Mouse (Mus musculus): Measurements from ENCODE around the gene Bloc1s1. TPM values are rescaled to one million over a fixed set of nuclear protein-coding genes. Genes with fewer than 3 reads are reported as not detected.

Gene Bloc1s1
- total RNA-seq, 2 experiments from 2014 or later = 78.8 to 80.8 TPM

DNA sequence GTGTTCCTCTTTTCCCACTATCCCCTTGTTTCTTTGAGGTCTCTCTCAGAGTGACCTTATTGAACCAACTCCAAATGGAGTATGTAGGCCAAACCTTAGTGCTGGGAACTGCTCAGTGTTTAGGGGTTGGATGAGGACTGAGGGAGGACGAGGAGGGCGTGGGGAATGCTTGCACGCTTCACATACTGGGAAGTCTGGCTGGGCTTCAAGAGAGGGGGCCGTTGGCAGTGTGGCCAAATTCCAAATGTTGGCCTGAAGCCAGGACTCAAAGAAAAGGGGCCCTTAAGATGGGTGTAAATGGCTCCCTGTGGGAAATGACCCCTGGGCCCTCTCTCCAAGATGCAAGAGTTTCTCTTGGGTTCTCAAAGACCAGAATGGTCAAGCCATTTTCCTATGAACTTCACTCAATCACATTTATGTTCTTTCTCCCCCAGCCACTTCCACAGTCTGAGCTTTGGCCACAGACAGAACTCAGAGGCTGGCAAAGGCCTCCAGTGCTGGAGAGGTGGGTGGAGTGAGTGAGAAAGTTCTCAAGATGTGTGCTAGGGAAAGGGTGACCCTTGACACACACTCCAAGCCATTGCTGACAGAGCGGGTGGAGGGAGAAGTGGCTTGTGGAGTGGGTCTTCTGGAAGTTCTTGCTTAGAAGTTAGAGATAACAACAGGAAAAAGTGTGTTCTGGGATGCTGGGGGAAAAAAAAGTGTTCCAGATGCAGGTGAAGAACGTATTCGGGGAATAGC lies 6.0 kb upstream of the Bloc1s1 start:
- no peak overlapping the region for H3K27ac ChIP-seq
- TF ChIP-seq CTCF (IDR thresholded peaks at IDR 0.05) = no peak
- DNase-seq (ENCODE audit: extremely low spot score in 1 of 2, low spot score in 2 of 2) = no peak
- no peak overlapping the region for H3K4me3 ChIP-seq
- intact Hi-C loops (cut with DNase I) = no loop called here

DNA sequence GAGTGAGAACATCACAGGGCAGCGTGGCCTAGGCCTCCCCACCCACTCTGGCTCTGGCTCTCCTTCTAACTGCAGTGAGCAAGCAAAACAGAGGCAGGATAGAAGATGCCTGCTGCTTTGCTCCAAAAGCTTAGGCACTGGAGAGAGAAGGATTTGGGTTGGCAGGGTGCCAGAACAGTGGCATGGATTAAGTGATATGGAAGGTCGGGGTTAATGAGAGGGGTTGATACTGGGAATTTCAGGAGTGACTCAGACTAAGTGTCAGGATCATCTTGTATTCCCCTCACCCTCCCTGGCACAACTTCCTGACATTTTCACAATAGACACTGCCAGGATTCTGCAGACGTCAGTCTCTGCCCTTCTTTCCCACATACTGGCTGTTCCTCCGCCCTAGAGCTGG lies 4.5 kb upstream of the Bloc1s1 start:
- no peak for DNase-seq (ENCODE audit: extremely low spot score in 1 of 2, low spot score in 2 of 2)
- TF ChIP-seq CTCF (IDR thresholded peaks at IDR 0.05) = no peak
- Histone ChIP-seq H3K27ac (no peak overlapping the region), H3K4me3 (no peak overlapping the region)
- intact Hi-C loops (cut with DNase I) = no loop called here

DNA sequence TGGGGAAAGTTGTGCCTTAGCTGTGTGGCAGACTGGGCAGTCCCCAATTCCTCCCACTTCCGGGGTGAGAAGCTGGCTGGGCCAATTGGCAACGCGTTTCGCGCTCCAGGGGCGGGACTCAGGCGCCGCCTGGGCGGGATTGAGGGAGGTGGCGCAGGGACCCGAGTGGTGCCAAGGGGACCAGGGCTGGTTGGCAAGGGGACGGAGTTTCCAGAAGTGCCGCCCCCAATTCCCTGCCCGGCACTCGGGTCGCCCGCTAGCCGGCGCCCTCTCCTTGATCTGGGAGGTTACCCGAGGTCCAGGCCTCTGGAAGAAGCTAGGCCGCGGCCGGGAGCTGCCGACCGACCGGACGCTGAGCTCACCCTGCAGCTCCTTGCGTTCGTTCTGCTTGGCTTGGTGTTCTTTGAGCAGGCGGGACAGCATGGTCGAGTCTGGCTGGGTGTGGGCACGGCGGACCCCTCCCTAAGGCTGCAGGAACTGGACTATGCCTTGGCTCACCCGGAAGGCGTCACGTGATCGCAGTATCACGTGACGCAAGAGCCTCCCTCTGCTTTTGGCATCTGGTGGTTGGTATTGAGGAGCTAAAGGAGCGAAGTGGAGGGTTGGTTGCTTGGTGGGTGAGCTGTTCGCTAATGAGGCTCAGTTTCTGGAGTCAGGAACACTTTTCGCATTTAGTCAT lies 683 bp downstream of the Bloc1s1 start:
- Histone ChIP-seq H3K27ac (peak overlapping the region; percentile 99), H3K4me3 (peak overlapping the region; percentile 82)
- TF ChIP-seq CTCF (IDR thresholded peaks at IDR 0.05) = peak; percentile 46
- intact Hi-C loops (cut with DNase I) = no loop called here
- DNase-seq (ENCODE audit: extremely low spot score in 1 of 2, low spot score in 2 of 2) = peak; percentile 94 to 95

DNA sequence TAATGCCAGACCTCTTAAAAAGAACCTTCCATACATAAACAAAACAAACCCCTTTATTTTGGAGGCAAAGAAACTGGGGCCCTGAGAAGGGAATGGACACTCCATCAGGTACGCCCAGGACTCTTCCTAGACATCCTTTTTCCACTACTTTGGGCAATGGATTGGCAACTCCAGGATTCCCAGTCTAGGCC lies 1.1 kb downstream of the Bloc1s1 start, which contains the start of gene Rdh5:
Gene Rdh5, minus strand, starts transcription at position 67 of the 191 bp plus-strand sequence.
- Histone ChIP-seq H3K4me3 (peak within 1 kb of the TSS; percentile 82), H3K27ac (peak within 1 kb of the TSS; percentile 99)
- no peak for TF ChIP-seq CTCF (IDR thresholded peaks at IDR 0.05)
- DNase-seq (ENCODE audit: extremely low spot score in 1 of 2, low spot score in 2 of 2) = no peak
- intact Hi-C loops (cut with DNase I) = no loop called here

DNA sequence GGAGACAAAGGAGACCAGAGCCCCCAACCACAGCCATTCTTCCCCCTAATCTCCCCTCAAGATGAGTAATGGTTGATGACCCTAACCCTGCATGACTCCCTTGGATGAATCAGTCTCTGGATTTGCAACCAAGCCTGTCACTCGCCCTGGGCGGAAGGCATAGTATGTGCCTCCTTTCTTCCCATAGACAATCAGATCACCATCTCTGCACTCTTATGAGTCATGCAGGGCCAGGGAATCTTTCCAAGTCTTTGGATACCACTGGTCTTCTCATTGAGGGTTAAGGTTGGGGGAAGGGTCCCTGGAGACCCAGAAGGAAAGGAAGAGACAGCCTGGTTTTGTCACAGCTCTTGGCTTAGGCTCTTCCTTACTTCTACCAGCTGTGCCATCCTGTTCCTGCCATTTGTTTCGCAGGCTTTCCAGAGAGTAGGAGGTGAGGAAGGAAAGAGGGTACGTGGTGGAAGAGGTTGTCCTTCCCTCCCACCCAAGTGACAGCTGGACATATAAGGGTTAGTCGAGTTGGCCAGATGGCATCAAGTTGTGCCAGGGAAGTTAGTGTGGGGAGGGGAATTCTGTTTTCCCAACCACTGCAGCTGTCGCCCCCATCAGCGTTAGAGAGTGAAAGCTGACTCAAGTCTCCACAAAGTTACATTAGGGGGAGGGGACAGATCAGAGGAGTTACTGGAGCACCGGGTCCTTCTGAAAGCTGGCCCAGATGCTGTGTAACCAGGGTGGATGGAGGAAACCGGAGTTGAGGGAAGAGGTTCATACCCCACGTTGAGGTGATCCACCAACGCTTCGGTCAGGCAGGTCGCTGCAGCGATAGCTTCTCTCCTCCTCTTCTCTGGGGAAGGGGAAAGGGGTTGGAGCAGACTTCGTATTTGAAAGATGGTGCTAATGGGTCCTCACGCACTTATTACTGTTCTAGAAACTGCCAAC lies 1.7 kb downstream of the Bloc1s1 start:
- peak overlapping the region; percentile 99 for H3K27ac ChIP-seq
- no peak for TF ChIP-seq CTCF (IDR thresholded peaks at IDR 0.05)
- DNase-seq (ENCODE audit: extremely low spot score in 1 of 2, low spot score in 2 of 2) = no peak

DNA sequence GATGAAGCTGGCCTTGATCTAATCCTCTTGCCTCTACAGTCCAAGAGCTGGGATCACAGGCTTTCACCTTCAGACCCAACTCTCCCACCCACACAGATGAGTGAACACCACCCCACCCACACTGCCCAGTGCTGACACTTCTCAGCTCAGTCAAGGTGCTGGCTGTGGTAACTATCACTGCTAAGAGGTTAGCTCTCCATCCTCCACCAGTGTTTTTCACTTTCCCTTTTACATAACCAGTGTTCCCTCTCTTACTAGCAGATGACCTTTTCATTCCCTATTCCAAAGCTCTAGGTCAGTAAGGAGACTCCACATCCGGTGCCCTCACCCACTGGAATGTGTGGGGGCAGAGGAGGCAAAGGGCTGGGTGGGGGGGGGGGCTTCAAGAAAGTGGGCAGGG lies 2.6 kb downstream of the Bloc1s1 start:
- peak overlapping the region; percentile 7 for H3K27ac ChIP-seq
- intact Hi-C loops (cut with DNase I) = no loop called here
- no peak overlapping the region for H3K4me3 ChIP-seq
- no peak for TF ChIP-seq CTCF (IDR thresholded peaks at IDR 0.05)
- no peak for DNase-seq (ENCODE audit: extremely low spot score in 1 of 2, low spot score in 2 of 2)

More for the DNA sequence above, 1.7 kb downstream of the Bloc1s1 start:
- intact Hi-C loops (cut with DNase I) = no loop called here
- peak overlapping the region; percentile 82 for H3K4me3 ChIP-seq

DNA sequence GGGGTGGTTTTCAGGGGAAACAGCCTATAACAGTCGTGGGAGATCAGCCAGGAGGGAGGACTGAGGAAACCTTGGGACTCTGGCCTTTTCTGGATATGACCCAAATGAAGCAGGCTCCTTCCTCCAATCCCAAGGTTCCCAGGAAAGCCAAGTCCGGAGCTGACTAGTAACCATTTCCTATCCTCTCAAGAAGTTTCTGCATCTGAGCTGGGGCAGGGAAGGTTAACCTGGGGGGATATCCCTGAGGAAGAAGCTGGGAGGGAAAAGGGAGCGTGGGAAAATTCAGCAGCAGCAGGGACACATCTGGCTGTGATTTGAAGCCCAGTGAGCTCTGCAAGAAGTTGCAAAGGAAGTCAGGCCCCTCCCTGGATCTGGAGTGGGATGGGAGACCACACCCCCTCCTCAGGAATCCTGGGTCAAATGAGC lies 3.1 kb downstream of the Bloc1s1 start:
- Histone ChIP-seq H3K27ac (peak overlapping the region; percentile 7), H3K4me3 (no peak overlapping the region)
- intact Hi-C loops (cut with DNase I) = no loop called here
- no peak for TF ChIP-seq CTCF (IDR thresholded peaks at IDR 0.05)
- DNase-seq (ENCODE audit: extremely low spot score in 1 of 2, low spot score in 2 of 2) = no peak

DNA sequence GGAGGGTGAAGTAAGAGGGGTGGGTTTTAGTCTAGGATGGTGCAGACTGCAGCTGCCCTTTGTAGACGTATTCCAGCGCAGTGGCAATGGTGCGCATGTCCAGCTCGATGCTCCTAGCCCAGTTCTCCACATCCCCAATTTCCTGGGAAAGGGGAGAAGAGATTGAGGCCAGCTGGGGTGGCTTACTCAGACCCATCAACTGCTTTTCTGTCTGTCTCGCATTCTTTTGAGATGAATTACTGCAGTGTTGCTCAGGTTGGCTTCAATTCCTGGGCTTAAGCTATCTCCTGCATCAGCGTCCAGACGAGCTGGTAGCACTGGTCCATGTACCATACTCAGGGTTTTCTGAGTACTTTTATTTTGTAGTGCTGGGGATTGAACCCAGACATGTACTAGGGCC lies 3.9 kb downstream of the Bloc1s1 start:
- peak overlapping the region; percentile 56; the same call in 1 of the 2 replicates for H3K27ac ChIP-seq

DNA sequence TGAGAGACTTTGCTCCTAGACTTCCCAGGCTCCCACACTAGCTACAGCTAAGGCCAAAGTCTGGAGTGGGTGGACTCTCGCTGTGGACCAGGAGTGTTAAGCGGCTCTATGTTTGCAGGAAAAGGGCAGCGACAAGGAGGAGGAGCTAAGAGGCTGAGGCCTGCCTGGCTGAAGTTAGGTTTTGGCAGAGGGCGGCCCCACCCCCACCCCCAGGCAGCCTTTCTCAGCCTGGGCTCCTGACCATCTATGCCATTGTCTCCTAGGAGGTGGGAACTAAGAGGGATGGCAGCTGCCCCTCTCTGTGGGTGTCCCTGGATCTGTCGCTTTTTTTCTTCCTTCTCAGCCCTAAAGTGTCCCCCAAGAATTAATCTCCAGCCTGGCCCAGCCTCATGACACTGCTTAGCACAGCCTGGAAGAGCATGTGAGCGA lies 4.6 kb downstream of the Bloc1s1 start:
- Histone ChIP-seq H3K27ac (peak overlapping the region; percentile 56), H3K4me3 (no peak overlapping the region)
- intact Hi-C loops (cut with DNase I) = no loop called here
- TF ChIP-seq CTCF (IDR thresholded peaks at IDR 0.05) = no peak
- DNase-seq (ENCODE audit: extremely low spot score in 1 of 2, low spot score in 2 of 2) = no peak

More for the DNA sequence above, 3.9 kb downstream of the Bloc1s1 start:
- TF ChIP-seq CTCF (IDR thresholded peaks at IDR 0.05) = no peak
- intact Hi-C loops (cut with DNase I) = no loop called here
- no peak for DNase-seq (ENCODE audit: extremely low spot score in 1 of 2, low spot score in 2 of 2)
- H3K4me3 ChIP-seq = no peak overlapping the region

DNA sequence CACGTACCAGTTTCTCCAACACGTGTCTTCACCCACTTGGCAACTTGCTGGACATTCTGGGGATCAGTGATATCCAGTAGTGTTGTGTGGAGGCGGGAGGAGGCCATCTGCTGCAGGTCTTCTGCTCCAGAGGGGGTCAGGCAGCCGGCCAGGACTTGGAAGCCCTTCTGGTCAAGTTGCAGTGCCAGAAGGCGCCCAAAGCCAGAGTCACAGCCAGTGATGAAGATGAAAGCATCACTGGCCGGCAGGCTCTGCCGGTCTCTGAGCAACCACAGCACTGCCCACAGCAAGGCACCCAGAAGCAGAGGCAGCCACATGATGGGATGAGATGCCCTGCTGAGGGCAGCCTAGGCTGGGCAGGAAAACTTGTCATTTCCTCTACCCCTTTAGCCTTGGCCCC lies 5.6 kb downstream of the Bloc1s1 start:
- no peak for DNase-seq (ENCODE audit: extremely low spot score in 1 of 2, low spot score in 2 of 2)
- Histone ChIP-seq H3K27ac (peak overlapping the region; percentile 56), H3K4me3 (no peak overlapping the region)
- TF ChIP-seq CTCF (IDR thresholded peaks at IDR 0.05) = no peak
- intact Hi-C loops (cut with DNase I) = no loop called here

DNA sequence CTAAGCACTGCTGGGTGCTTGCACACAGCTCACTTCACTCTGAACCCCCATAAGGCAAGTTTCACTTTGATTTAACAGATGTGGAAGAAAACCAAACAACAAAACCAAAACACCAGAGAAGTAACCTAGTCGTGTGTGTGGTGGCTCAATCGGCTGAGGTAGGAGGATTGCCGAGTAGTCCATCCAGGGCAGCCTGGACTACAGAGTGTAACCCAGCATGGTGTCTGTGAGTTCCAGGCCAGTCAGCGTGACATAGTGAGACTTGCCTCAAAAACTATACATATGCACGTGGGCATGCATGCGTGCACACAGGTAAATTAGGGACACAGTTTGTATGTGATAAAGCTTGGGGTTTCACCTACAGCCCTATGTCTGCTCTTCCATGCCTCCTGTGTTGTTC lies 6.4 kb downstream of the Bloc1s1 start:
- no peak overlapping the region for H3K4me3 ChIP-seq
- TF ChIP-seq CTCF (IDR thresholded peaks at IDR 0.05) = no peak
- no peak for DNase-seq (ENCODE audit: extremely low spot score in 1 of 2, low spot score in 2 of 2)
- intact Hi-C loops (cut with DNase I) = no loop called here
- no peak overlapping the region for H3K27ac ChIP-seq

DNA sequence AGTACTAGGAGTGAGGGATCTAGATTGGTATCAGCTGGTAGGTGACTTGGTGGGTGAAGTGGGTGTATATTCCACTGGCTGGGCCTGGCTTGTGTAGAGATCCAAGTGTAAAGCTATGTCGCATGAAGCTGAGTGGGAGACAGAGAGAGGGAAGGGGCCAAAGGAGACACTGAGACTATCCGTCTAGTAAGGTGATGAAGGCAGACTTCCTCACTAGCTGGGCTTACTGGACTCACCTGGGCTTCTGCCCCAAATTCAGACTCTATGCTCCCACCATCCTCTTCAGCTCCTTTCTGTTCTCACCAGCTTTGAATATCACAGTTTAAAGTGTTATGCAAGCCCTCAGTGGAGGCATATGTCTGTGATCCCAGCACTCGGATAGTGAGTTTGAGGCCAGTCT lies 7.2 kb downstream of the Bloc1s1 start:
- no peak for DNase-seq (ENCODE audit: extremely low spot score in 1 of 2, low spot score in 2 of 2)
- Histone ChIP-seq H3K4me3 (no peak overlapping the region), H3K27ac (no peak overlapping the region)
- intact Hi-C loops (cut with DNase I) = no loop called here
- no peak for TF ChIP-seq CTCF (IDR thresholded peaks at IDR 0.05)

All from left cerebral cortex, adult 2 months (tissue).